Mouse (Mus musculus) heart, embryonic 11.5 days (tissue): Measurements from ENCODE around the gene Svep1. TPM values are rescaled to one million over a fixed set of nuclear protein-coding genes. Genes with fewer than 3 reads are reported as not detected.

Experiments
- ATAC-seq: fragments of 200-750 bp; cut with Nextera tagmentation; replicated peaks from 2 replicates; pipeline ENCODE4 v1.8.0; 2017; ENCODE audit warnings: moderate library complexity; ENCODE audit not compliant: insufficient number of reproducible peaks, low FRiP score, low TSS enrichment
- H3K27ac ChIP-seq: fragments of 300-500 bp; sonication (generic); 2 replicates; pipeline ENCODE4 v1.5.1; 2014; ENCODE audit warnings: mild to moderate bottlenecking, low read depth, low read length
- H3K27me3 ChIP-seq: fragments of 300-500 bp; sonication (generic); 2 replicates; pipeline ENCODE4 v1.6.1; 2014; ENCODE audit warnings: mild to moderate bottlenecking, low read length, mixed read lengths; ENCODE audit not compliant: control insufficient read depth, insufficient read depth
- H3K36me3 ChIP-seq: fragments of 300-500 bp; sonication (generic); 2 replicates; pipeline ENCODE4 v1.6.1; 2014; ENCODE audit warnings: mild to moderate bottlenecking, low read length, moderate library complexity, mixed read lengths; ENCODE audit not compliant: control insufficient read depth, insufficient read depth
- H3K4me1 ChIP-seq: fragments of 300-500 bp; sonication (generic); 2 replicates; pipeline ENCODE4 v1.6.1; 2014; ENCODE audit warnings: low read length; ENCODE audit not compliant: control insufficient read depth, insufficient read depth
- H3K4me2 ChIP-seq: fragments of 300-500 bp; sonication (generic); 2 replicates; pipeline ENCODE4 v1.6.1; 2014; ENCODE audit warnings: mild to moderate bottlenecking, moderate library complexity
- H3K4me3 ChIP-seq: fragments of 300-500 bp; sonication (generic); 2 replicates; pipeline ENCODE4 v1.5.1; 2014; ENCODE audit warnings: low read depth, low read length
- H3K9ac ChIP-seq: fragments of 300-500 bp; sonication (generic); 2 replicates; pipeline ENCODE4 v1.6.1; 2014; ENCODE audit warnings: mild to moderate bottlenecking, low read depth, low read length, moderate library complexity
- H3K9me3 ChIP-seq: fragments of 300-500 bp; sonication (generic); replicated peaks from 2 replicates; pipeline ENCODE4 v1.6.1; 2016; ENCODE audit warnings: low read length; ENCODE audit not compliant: control insufficient read depth
- whole genome bisulfite sequencing: fragments of 180-500 bp; shearing (Covaris S2); extraction: QIAGEN DNeasy Blood & Tissue Kit; methylation state at CpG from one replicate; pipeline ENCODE4 v1.1.7; 2014; ENCODE audit not compliant: insufficient replicate concordance; 5-methylcytosine and 5-hydroxymethylcytosine counted together
- polyA plus RNA-seq: library from polyadenylated mRNA; unstranded; fragments of >200 nt; fragmentation: Nextera tagmentation; extraction: Ambion mirVana; gene quantifications from 2 replicates; pipeline ENCODE4 v1.2.1, GENCODE M21; 2014

The Svep1 gene
- polyA plus RNA-seq, 1 experiment from 2014 or later: 2.1 TPM

DNA sequence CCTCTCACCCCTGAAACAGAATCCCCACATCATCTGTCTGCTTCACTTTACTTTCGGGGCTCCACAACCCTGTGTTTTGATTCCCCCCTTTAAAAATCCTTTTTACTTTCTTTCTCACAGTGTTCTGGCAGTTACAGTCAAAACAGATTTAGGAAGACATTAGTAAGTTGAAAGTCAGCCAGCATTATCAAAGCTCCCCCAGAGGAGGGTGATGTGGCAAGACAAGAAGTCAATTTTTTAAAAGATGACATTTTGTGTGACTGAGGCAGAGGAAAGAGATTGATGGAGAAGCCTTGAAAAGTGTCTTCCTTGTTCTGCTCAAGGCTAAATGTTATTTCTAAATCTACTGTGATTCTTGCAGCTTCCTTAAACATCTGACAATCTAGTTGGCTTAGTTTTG is 119.9 kb downstream of the Svep1 start:
- Histone ChIP-seq H3K27me3 (no peaks in the 10 kb centered on the region), H3K9ac (no peak overlapping the region), H3K9me3 (no peaks in the 10 kb centered on the region), H3K4me1 (no peaks in the 10 kb centered on the region), H3K4me2 (no peak overlapping the region), H3K36me3 (no peaks in the 10 kb centered on the region), H3K4me3 (no peak overlapping the region), H3K27ac (no peak overlapping the region)
- no peak for ATAC-seq
- 73% methylated on average over 1 of the region's 1 CpGs for WGBS

DNA sequence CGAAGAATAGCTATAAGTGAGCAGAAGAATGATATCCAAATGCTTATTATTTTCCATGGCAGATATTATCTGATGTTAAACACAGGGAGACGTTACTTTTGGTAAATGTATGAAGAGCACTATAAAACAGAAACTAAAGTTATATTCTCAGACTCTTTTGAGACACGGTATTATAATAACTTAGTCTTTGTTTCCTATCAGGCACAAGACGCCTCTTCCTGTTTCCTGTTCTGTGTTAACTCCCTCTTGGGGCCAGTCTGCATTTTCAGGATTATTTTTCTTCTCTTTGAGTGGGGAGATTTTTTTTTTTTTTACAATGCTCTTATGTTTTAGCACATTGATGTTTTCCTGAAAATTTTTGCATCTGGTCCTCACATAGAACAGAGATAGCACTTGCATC is 120.5 kb downstream of the Svep1 start:
- H3K4me1 ChIP-seq: no peaks in the 10 kb centered on the region
- H3K4me2 ChIP-seq: no peak overlapping the region
- H3K36me3 ChIP-seq: no peaks in the 10 kb centered on the region
- no peak for ATAC-seq
- H3K27ac ChIP-seq: no peak overlapping the region
- H3K4me3 ChIP-seq: no peak overlapping the region
- 60% methylated on average over 4 of the region's 4 CpGs for WGBS
- no peaks in the 10 kb centered on the region for H3K27me3 ChIP-seq
- H3K9me3 ChIP-seq: no peaks in the 10 kb centered on the region
- H3K9ac ChIP-seq: no peak overlapping the region

DNA sequence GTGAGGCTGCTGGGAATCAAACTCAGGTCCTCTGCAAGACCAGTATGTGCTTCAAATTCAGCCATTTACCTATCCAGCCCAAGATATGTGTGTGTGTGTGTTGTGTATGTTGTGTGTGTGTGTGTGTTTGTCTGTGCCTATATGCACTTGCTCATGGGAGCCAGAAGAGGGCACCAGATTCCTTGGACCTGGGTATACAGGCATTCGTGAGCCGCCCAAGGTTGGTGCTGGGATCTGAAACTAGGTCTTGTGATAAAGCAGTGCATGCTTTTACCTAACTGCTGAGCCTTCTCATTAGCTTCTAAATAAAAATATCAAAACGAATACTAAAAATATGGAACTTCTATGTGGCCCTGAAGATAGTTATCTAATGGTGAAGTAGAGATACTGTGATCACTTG is 121.3 kb downstream of the Svep1 start:
- Histone ChIP-seq H3K36me3 (no peaks in the 10 kb centered on the region), H3K9me3 (no peaks in the 10 kb centered on the region), H3K9ac (no peak overlapping the region), H3K27ac (no peak overlapping the region), H3K4me2 (no peak overlapping the region), H3K4me3 (no peak overlapping the region), H3K27me3 (no peaks in the 10 kb centered on the region), H3K4me1 (no peaks in the 10 kb centered on the region)
- ATAC-seq: no peak
- WGBS: 76% methylated on average over 3 of the region's 3 CpGs

DNA sequence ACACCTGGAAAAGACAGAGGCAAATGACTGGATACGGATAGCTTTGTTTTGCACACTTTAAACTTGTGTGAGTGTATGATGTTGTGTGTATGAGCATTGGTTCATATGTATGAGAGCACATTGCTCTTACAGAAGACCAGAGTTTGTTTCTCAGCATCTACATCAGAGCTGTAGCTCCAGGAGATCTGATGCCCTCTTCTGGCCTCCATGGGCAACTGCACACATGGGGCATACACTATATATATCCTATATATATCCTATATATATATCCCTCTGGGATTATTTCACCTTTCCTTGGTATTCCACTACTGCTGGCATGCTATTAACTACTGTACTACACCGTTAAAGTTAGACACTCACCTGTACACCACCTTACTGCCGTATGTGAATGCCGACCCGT is 122.5 kb downstream of the Svep1 start:
- Histone ChIP-seq H3K4me1 (no peaks in the 10 kb centered on the region), H3K27me3 (no peaks in the 10 kb centered on the region), H3K27ac (no peak overlapping the region), H3K36me3 (no peaks in the 10 kb centered on the region), H3K9ac (no peak overlapping the region), H3K4me2 (no peak overlapping the region), H3K4me3 (no peak overlapping the region), H3K9me3 (no peaks in the 10 kb centered on the region)
- 88% methylated on average over 5 of the region's 5 CpGs for WGBS
- no peak for ATAC-seq

DNA sequence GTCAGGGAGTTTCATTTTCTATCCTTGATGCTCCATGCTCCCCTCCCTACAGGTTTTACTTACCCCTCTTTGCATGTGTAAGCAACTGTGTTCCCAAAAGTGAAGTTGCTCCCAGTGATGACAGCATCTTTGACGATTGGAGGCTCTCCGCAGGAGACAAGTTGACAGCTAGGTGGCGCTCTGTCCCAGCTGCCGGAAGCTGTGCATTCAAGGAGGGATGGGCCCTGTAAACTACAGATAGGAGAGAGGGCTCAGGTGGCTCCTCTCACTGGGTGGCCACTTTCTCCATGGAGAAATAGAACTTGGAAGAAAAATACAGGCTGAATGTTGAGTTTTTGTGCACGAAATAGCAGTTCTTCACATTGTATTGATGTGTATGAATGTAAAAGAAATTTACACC is 124.1 kb downstream of the Svep1 start:
- Histone ChIP-seq H3K4me3 (no peak overlapping the region), H3K27ac (no peak overlapping the region), H3K9ac (no peak overlapping the region), H3K4me2 (no peak overlapping the region), H3K36me3 (no peaks in the 10 kb centered on the region), H3K9me3 (no peaks in the 10 kb centered on the region), H3K4me1 (no peaks in the 10 kb centered on the region), H3K27me3 (no peaks in the 10 kb centered on the region)
- 13% methylated on average over 5 of the region's 5 CpGs for WGBS
- ATAC-seq: no peak

DNA sequence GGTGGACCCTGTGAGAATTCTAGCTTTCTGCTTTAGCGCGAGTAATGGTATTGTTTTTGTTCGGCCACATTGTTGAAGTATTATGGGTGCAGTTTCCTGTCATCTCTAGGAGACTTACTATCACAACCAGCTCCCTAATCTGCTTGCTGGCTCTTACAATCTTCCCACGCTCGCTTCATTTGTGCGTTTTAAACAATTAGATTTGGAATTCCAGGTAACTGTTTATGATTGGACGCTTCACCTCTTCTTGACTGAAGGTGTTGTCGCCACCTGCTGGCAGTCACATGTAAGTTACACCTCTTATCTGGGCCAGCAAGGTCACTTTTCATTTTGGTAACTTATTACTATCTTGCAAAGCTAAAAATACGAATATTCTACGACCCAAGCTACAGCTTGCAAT is 127.0 kb downstream of the Svep1 start:
- no peak overlapping the region for H3K9ac ChIP-seq
- H3K27ac ChIP-seq: no peak overlapping the region
- WGBS: 29% methylated on average over 10 of the region's 10 CpGs
- no peak for ATAC-seq
- H3K4me1 ChIP-seq: no peaks in the 10 kb centered on the region
- no peaks in the 10 kb centered on the region for H3K9me3 ChIP-seq
- no peak overlapping the region for H3K4me3 ChIP-seq
- H3K4me2 ChIP-seq: no peak overlapping the region
- H3K27me3 ChIP-seq: no peaks in the 10 kb centered on the region
- H3K36me3 ChIP-seq: no peaks in the 10 kb centered on the region

DNA sequence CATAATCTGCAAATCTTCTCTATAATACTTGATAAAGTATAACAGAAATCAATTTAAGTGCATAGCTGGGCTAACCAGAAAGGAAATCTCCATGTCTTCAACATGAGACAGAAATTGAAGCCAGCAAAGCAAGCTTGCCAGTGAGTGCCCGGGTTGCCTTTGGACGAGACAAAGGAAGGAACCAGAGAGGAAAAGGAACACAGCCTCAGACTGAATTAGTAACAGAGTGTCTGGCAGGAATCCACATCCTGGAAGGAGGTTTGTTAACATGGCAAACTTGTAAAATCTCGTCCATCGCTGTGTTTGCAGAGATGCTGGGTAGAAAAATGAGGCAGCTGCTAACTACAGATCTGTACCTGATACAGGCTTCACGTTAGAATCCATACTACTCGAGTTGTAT is 128.7 kb downstream of the Svep1 start:
- H3K4me1 ChIP-seq: no peaks in the 10 kb centered on the region
- H3K27ac ChIP-seq: no peak overlapping the region
- no peak overlapping the region for H3K4me2 ChIP-seq
- ATAC-seq: no peak
- H3K27me3 ChIP-seq: no peaks in the 10 kb centered on the region
- H3K4me3 ChIP-seq: no peak overlapping the region
- H3K36me3 ChIP-seq: no peaks in the 10 kb centered on the region
- H3K9ac ChIP-seq: no peak overlapping the region
- WGBS: 63% methylated on average over 6 of the region's 6 CpGs
- no peaks in the 10 kb centered on the region for H3K9me3 ChIP-seq

DNA sequence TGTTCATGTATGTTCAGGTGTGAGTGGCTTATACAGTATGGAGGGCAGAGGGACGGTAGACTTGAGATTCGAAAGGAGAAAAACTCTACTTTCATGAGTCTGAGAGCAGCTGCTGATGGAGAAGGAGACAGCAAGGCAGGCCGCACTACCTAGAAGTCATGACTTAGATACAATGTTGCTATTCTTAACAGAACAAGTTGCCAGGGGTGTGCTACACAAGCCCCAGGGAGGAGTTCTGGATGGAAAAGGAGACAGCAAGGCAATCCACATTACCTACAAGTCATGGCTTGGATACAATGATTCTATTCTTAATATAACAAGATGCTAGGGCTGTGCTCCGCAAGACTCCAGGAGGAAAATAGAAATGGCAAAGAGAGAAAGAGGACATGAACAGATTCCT is 129.1 kb downstream of the Svep1 start:
- Histone ChIP-seq H3K27me3 (no peaks in the 10 kb centered on the region), H3K4me1 (no peaks in the 10 kb centered on the region), H3K9ac (no peak overlapping the region), H3K4me3 (no peak overlapping the region), H3K9me3 (no peaks in the 10 kb centered on the region), H3K36me3 (no peaks in the 10 kb centered on the region), H3K27ac (no peak overlapping the region), H3K4me2 (no peak overlapping the region)
- 88% methylated on average over 4 of the region's 4 CpGs for WGBS
- ATAC-seq: no peak

DNA sequence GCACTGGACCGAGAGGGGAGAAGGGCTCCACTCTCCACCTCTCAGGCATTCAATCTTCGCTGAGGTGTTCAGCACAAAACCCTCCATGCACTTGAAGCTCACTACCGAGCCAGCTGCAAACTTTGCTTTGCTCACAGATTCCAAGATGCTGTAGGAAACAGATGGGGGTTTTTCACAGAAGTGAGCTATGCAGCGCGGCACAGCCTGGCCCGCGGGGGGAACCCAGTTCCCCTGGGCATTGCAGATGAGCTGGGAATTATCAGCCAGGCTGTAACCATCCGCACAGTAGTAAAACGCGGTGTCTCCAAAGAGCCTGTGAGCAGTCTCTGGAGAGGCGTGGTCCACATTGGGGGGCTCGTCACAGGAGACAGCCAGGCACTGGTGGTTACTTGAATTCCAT is 133.8 kb downstream of the Svep1 start:
- H3K9ac ChIP-seq: no peak overlapping the region

More for the DNA sequence above, 133.8 kb downstream of the Svep1 start:
- Histone ChIP-seq H3K36me3 (no peaks in the 10 kb centered on the region), H3K4me1 (no peaks in the 10 kb centered on the region), H3K4me2 (no peak overlapping the region), H3K4me3 (no peak overlapping the region), H3K27me3 (no peaks in the 10 kb centered on the region), H3K9me3 (no peaks in the 10 kb centered on the region), H3K27ac (no peak overlapping the region)
- 75% methylated on average over 12 of the region's 12 CpGs for WGBS
- no peak for ATAC-seq
